Mouse (Mus musculus) liver, postnatal 0 days (tissue): ENCODE results near the gene Ermard.
"Not testable (repeated sequence)": the region's sequence is repeated elsewhere in the genome, so short reads cannot be mapped to it uniquely, and the experiment has no call there.

ENCODE experiments used
- CTCF ChIP-seq: sonication (generic); IDR thresholded peaks from 2 replicates; pipeline ENCODE4 v1.5.1; 2016; ENCODE audit warnings: antibody characterized with exemption, low read depth
- EP300 ChIP-seq: IDR thresholded peaks from 2 replicates; pipeline ENCODE4 v1.6.1; 2016; ENCODE audit warnings: antibody characterized with exemption, low read depth, mild to moderate bottlenecking

GRCm38 (mm10) chr17:15000047-15000446 is 41.0 kb upstream of the Ermard start:
- TF ChIP-seq EP300, CTCF: not testable (repeated sequence)
